Mouse (Mus musculus) liver, embryonic 14.5 days (tissue): Measurements from ENCODE around the gene Cnbp.

ENCODE experiments used
- CTCF ChIP-seq: IDR thresholded peaks from 2 replicates; pipeline ENCODE4 v1.5.1; 2016; ENCODE audit warnings: antibody characterized with exemption, low read depth, control low read depth
- EP300 ChIP-seq: IDR thresholded peaks from 2 replicates; pipeline ENCODE4 v1.6.1; 2016; ENCODE audit warnings: antibody characterized with exemption, low read depth

GRCm38 (mm10) chr6:87850155-87850899 is 579 bp downstream of the Cnbp start:
- TF ChIP-seq EP300 (no peak), CTCF (no peak)
